Mouse (Mus musculus) ES-Bruce4 (cell line): ENCODE results near the gene Mrrf. TPM values are rescaled to one million over a fixed set of nuclear protein-coding genes. Genes with fewer than 3 reads are reported as not detected.

Experiments
- H3K27ac ChIP-seq: 2 replicates; pipeline ENCODE4 v1.5.1; 2012; ENCODE audit warnings: low read length, inconsistent platforms; ENCODE audit not compliant: insufficient read depth
- H3K27me3 ChIP-seq: 2 replicates; pipeline ENCODE4 v1.6.1; 2012; ENCODE audit warnings: mild to moderate bottlenecking, low read length, inconsistent platforms; ENCODE audit not compliant: control insufficient read depth, poor library complexity, insufficient read depth, severe bottlenecking
- H3K36me3 ChIP-seq: 2 replicates; pipeline ENCODE4 v1.6.1; 2012; ENCODE audit warnings: inconsistent platforms, mild to moderate bottlenecking, low read length, moderate library complexity; ENCODE audit not compliant: control insufficient read depth, poor library complexity, insufficient read depth, severe bottlenecking
- H3K4me1 ChIP-seq: one replicate; pipeline ENCODE4 v1.8.1; 2011; ENCODE audit warnings: low read length; ENCODE audit not compliant: control insufficient read depth, insufficient read depth
- H3K4me3 ChIP-seq: 2 replicates; pipeline ENCODE4 v1.5.1; 2011; ENCODE audit warnings: low read depth, mild to moderate bottlenecking, low read length
- H3K9ac ChIP-seq: 2 replicates; pipeline ENCODE4 v1.6.1; 2012; ENCODE audit warnings: low read depth, mild to moderate bottlenecking, inconsistent platforms; ENCODE audit not compliant: poor library complexity, severe bottlenecking
- H3K9me3 ChIP-seq: replicated peaks from 2 replicates; pipeline ENCODE4 v1.6.1; 2012; ENCODE audit warnings: mild to moderate bottlenecking, low read length, inconsistent platforms; ENCODE audit not compliant: control insufficient read depth, poor library complexity, insufficient read depth, severe bottlenecking
- CTCF ChIP-seq: IDR thresholded peaks from one replicate; pipeline ENCODE4 v1.8.1; 2011; ENCODE audit warnings: low read depth, low read length
- EP300 ChIP-seq: IDR thresholded peaks from 2 replicates; pipeline ENCODE4 v1.6.1; 2011; ENCODE audit warnings: low read depth, low read length; ENCODE audit not compliant: insufficient read depth
- POLR2A ChIP-seq: IDR thresholded peaks from one replicate; pipeline ENCODE4 v1.8.1; 2011; ENCODE audit warnings: low read length; ENCODE audit not compliant: insufficient read depth
- polyA plus RNA-seq: library from polyadenylated mRNA; stranded (reverse); fragments of >200 nt; gene quantifications from 2 replicates; pipeline ENCODE4 v1.2.4, GENCODE M21; 2011; ENCODE audit warnings: low read depth; ENCODE audit not compliant: missing spikeins, insufficient read depth, insufficient read length

The Mrrf gene
- polyA plus RNA-seq, 1 experiment: 35.9 TPM

- no peaks in the 10 kb centered on the region for H3K4me1 ChIP-seq
- H3K36me3 ChIP-seq: peaks cover 4% of the 10 kb centered on the region; the same call in 1 of the 2 replicates
- H3K27me3 ChIP-seq: no peaks in the 10 kb centered on the region
- H3K9ac ChIP-seq: no peak overlapping the region
- H3K27ac ChIP-seq: no peak overlapping the region
- H3K9me3 ChIP-seq: no peaks in the 10 kb centered on the region
- no peak overlapping the region for H3K4me3 ChIP-seq
- TF ChIP-seq POLR2A (no peak), EP300 (no peak), CTCF (no peak)
Measured at GRCm38 (mm10) chr2:36157461-36157860, 21.3 kb downstream of the Mrrf start.

- Histone ChIP-seq H3K27ac (no peak overlapping the region), H3K36me3 (peaks cover 4% of the 10 kb centered on the region; the same call in 1 of the 2 replicates), H3K4me3 (no peak overlapping the region), H3K9ac (no peak overlapping the region), H3K27me3 (no peaks in the 10 kb centered on the region), H3K4me1 (no peaks in the 10 kb centered on the region), H3K9me3 (no peaks in the 10 kb centered on the region)
- TF ChIP-seq EP300 (no peak), POLR2A (no peak), CTCF (no peak)
Measured at GRCm38 (mm10) chr2:36159336-36159735, 23.1 kb downstream of the Mrrf start.

- Histone ChIP-seq H3K4me3 (no peak overlapping the region), H3K9me3 (no peaks in the 10 kb centered on the region), H3K36me3 (no peaks in the 10 kb centered on the region), H3K27me3 (no peaks in the 10 kb centered on the region), H3K9ac (no peak overlapping the region), H3K27ac (no peak overlapping the region), H3K4me1 (no peaks in the 10 kb centered on the region)
- TF ChIP-seq POLR2A (no peak), EP300 (no peak), CTCF (no peak)
Measured at GRCm38 (mm10) chr2:36167990-36168618, 31.9 kb downstream of the Mrrf start.

- no peak for TF ChIP-seq EP300
- TF ChIP-seq POLR2A: no peak
- TF ChIP-seq CTCF: no peak
- Histone ChIP-seq H3K4me1 (no peaks in the 10 kb centered on the region), H3K27me3 (no peaks in the 10 kb centered on the region), H3K4me3 (no peak overlapping the region), H3K36me3 (no peaks in the 10 kb centered on the region), H3K9me3 (no peaks in the 10 kb centered on the region), H3K9ac (no peak overlapping the region), H3K27ac (no peak overlapping the region)
Measured at GRCm38 (mm10) chr2:36169176-36169575, 33.0 kb downstream of the Mrrf start.

- TF ChIP-seq EP300 (no peak), POLR2A (no peak), CTCF (no peak)
Measured at GRCm38 (mm10) chr2:36172136-36172535, 35.9 kb downstream of the Mrrf start.

GRCm38 (mm10) chr2:36172574-36172973, 36.4 kb downstream of the Mrrf start:
- TF ChIP-seq EP300: no peak
- TF ChIP-seq CTCF: no peak
- TF ChIP-seq POLR2A: no peak
- Histone ChIP-seq H3K36me3 (peaks cover 2% of the 10 kb centered on the region; the same call in 1 of the 2 replicates), H3K27me3 (no peaks in the 10 kb centered on the region), H3K4me1 (no peaks in the 10 kb centered on the region), H3K27ac (no peak overlapping the region), H3K9me3 (no peaks in the 10 kb centered on the region), H3K9ac (no peak overlapping the region), H3K4me3 (no peak overlapping the region)

More at GRCm38 (mm10) chr2:36172136-36172535, 35.9 kb downstream of the Mrrf start:
- Histone ChIP-seq H3K36me3 (no peaks in the 10 kb centered on the region; the same call in 1 of the 2 replicates), H3K27me3 (no peaks in the 10 kb centered on the region), H3K27ac (no peak overlapping the region), H3K9ac (no peak overlapping the region), H3K4me1 (no peaks in the 10 kb centered on the region), H3K4me3 (no peak overlapping the region), H3K9me3 (no peaks in the 10 kb centered on the region)
